Mouse (Mus musculus): ENCODE results near the gene Kdm2a. TPM values are rescaled to one million over a fixed set of nuclear protein-coding genes. Genes with fewer than 3 reads are reported as not detected.

Gene Kdm2a
- polyA plus RNA-seq (2015; fragmentation: Nextera tagmentation; extraction: Ambion mirVana), result 18.6 and 21.3 TPM in 2 replicates

DNA sequence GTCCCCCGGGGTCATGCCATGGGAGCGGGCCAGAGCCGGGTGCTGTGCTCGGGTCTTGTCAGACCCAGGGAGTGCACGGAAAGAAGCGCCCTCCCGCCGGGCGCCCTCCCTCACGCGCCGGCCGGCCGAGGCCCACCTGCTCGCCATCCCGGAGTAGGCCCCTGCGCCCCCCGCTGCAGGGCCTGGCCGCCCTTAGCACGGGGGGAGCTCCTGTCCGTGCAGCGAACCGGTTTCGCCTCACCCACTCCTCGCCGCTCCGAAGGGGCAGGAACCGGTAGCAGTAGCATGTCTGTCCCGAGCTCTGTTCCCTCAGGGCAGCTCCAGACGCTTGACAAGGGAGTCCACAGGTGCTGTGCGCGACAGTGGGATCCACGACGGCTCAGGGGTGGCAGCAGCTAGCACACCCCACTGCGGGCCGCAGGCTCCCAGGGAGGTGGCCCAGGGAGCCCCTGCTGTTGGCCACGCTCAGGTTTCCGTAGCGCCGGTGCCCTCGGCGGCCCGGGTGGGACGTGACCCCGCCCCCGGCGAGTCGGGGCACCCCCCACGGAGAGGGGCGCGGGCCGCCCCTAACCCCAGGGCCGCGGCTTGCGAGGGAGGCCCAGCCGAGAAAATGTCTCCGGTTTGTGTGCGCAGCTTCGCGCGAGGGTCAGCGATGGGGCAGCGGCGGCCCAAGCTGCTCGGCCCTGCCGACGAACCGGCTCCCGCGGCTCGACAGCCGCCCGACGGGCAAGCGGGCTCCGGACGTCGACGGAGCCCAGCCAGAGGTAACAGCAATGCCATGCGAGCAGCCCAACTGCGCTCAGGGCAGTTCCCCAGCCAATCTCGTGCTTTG is at the start of gene Kdm2a:
Kdm2a (minus strand) TSS at position 488 of the 832 bp plus-strand sequence.

DNA sequence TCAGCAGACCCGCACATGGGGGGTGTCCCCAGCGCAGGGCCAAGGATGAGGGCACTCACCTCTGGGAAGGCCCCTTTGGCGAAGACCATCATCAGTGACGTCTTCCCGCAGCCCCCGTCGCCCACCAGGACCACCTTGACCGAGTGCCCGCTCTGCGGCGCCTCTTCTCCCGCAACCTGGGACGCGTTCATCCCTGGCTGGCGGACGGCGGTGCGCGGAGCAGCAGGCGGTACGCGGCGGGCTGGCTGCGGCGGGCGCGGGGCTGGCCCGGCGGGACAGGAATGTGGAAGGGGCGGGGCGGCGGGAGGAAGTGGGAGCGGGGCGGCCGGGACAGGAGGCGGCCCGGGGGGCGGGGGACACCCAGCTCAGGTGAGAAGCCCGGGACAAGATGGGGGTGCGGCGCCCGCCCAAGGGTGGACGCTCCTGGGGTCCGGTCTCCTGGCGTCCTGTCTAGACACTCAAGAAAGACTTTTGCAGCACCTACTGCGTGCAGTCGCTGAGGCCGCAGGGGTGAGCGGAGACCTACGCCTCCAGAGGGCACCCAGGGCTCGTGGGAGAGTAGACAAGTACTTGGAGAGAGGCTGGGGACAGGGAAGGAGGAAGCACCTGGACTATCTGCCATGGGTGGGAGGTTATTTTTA is 41.2 kb upstream of the Kdm2a start, which contains the start of gene Rhod:
Rhod (minus strand) TSS at position 272 of the 641 bp plus-strand sequence.

DNA sequence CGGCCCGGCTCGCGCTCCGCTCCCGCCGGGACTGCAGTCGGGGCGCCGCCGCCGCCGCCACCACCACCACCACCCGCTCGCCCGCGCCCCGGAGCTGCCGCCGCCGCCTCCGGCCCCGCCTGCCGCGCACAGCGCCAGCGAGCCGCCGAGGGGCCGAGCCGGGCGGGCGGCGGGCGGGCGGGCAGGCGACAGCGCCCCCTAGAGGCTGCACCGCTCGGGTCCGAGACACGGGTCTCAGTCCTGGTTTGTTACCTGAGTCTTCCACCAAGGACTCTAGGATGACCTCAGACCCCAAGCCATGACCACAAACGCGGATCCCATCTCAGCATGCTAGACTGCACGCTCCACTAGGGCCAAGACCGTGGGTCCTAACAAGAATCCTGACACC is 91.9 kb downstream of the Kdm2a start, which contains the start of gene Grk2:
Grk2 (minus strand) TSS at position 33 of the 388 bp plus-strand sequence.

GRCm38 (mm10) chr19:4282898-4283553 is 115.1 kb downstream of the Kdm2a start, which contains the start of gene Ankrd13d:
Gene Ankrd13d (minus strand): TSS chr19:4283137.

GRCm38 (mm10) chr19:4268566-4269361 is 129.3 kb downstream of the Kdm2a start, which contains the start of gene Ssh3:
Gene Ssh3 (minus strand): TSS chr19:4269180.

Other genes starting within 250 kb of the Kdm2a start
- gene Coro1b, start 249.7 kb downstream of the Kdm2a start, polyA plus RNA-seq (2015; fragmentation: Nextera tagmentation; extraction: Ambion mirVana), result 130 and 133 TPM in 2 replicates
- gene Ptprcap, start 244.7 kb downstream of the Kdm2a start, polyA plus RNA-seq (2015; fragmentation: Nextera tagmentation; extraction: Ambion mirVana), result 0.54 and 0.65 TPM in 2 replicates
- 28.6 and 31.4 TPM in 2 replicates for gene Rps6kb2, start 234.9 kb downstream of the Kdm2a start, polyA plus RNA-seq (2015; fragmentation: Nextera tagmentation; extraction: Ambion mirVana)
- 5.8 and 7.8 TPM in 2 replicates for gene Carns1, start 222.8 kb downstream of the Kdm2a start, polyA plus RNA-seq (2015; fragmentation: Nextera tagmentation; extraction: Ambion mirVana)
- 1.3 and 1.5 TPM in 2 replicates for gene Tbc1d10c, start 207.0 kb downstream of the Kdm2a start, polyA plus RNA-seq (2015; fragmentation: Nextera tagmentation; extraction: Ambion mirVana)
- 476 and 486 TPM in 2 replicates for gene Ppp1ca, start 206.2 kb downstream of the Kdm2a start, polyA plus RNA-seq (2015; fragmentation: Nextera tagmentation; extraction: Ambion mirVana)
- gene Rad9a, start 196.6 kb downstream of the Kdm2a start, polyA plus RNA-seq (2015; fragmentation: Nextera tagmentation; extraction: Ambion mirVana), result 12.6 and 15.8 TPM in 2 replicates
- gene Clcf1, start 184.0 kb downstream of the Kdm2a start, polyA plus RNA-seq (2015; fragmentation: Nextera tagmentation; extraction: Ambion mirVana), result 1.8 TPM in 2 replicates
- gene AC109138.7, start 183.9 kb downstream of the Kdm2a start, polyA plus RNA-seq (2015; fragmentation: Nextera tagmentation; extraction: Ambion mirVana), result not detected in 2 replicates
- gene Pold4, start 166.4 kb downstream of the Kdm2a start, polyA plus RNA-seq (2015; fragmentation: Nextera tagmentation; extraction: Ambion mirVana), result 44.5 and 63.8 TPM in 2 replicates
- gene Ssh3, start 129.1 kb downstream of the Kdm2a start, polyA plus RNA-seq (2015; fragmentation: Nextera tagmentation; extraction: Ambion mirVana), result 19.2 and 19.3 TPM in 2 replicates
- gene Ankrd13d, start 115.1 kb downstream of the Kdm2a start, polyA plus RNA-seq (2015; fragmentation: Nextera tagmentation; extraction: Ambion mirVana), result 7.9 and 8.3 TPM in 2 replicates
- 12.7 and 15.0 TPM in 2 replicates for gene Grk2, start 92.1 kb downstream of the Kdm2a start, polyA plus RNA-seq (2015; fragmentation: Nextera tagmentation; extraction: Ambion mirVana)
- 25.0 and 28.7 TPM in 2 replicates for gene Rhod, start 41.1 kb upstream of the Kdm2a start, polyA plus RNA-seq (2015; fragmentation: Nextera tagmentation; extraction: Ambion mirVana)
- 0.64 and 0.74 TPM in 2 replicates for gene Syt12, start 79.2 kb upstream of the Kdm2a start, polyA plus RNA-seq (2015; fragmentation: Nextera tagmentation; extraction: Ambion mirVana)
- gene 2010003K11Rik, start 100.3 kb upstream of the Kdm2a start, polyA plus RNA-seq (2015; fragmentation: Nextera tagmentation; extraction: Ambion mirVana), result not detected in 2 replicates
- gene Pcx, start 112.2 kb upstream of the Kdm2a start, polyA plus RNA-seq (2015; fragmentation: Nextera tagmentation; extraction: Ambion mirVana), result 5.5 and 6.2 TPM in 2 replicates
- 1.5 and 1.7 TPM in 2 replicates for gene Lrfn4, start 217.4 kb upstream of the Kdm2a start, polyA plus RNA-seq (2015; fragmentation: Nextera tagmentation; extraction: Ambion mirVana)
- gene Rce1, start 227.4 kb upstream of the Kdm2a start, polyA plus RNA-seq (2015; fragmentation: Nextera tagmentation; extraction: Ambion mirVana), result 35.6 and 38.2 TPM in 2 replicates